Mouse (Mus musculus) midbrain, embryonic 12.5 days (tissue): ENCODE measurements around the gene Cadm3. TPM values are rescaled to one million over a fixed set of nuclear protein-coding genes. Genes with fewer than 3 reads are reported as not detected.
A peak's percentile ranks its signal among the peaks of the same experiment; 100 is the strongest.

ENCODE experiments used
- ATAC-seq: fragments of 200-750 bp; cut with Nextera tagmentation; 2 replicates; pipeline ENCODE4 v1.8.0; 2017; ENCODE audit warnings: low read depth, moderate TSS enrichment, moderate library complexity; ENCODE audit not compliant: low FRiP score
- H3K27ac ChIP-seq: fragments of 300-500 bp; sonication (generic); replicated peaks from 2 replicates; pipeline ENCODE4 v1.5.1; 2016; ENCODE audit warnings: mild to moderate bottlenecking
- H3K27me3 ChIP-seq: fragments of 300-500 bp; sonication (generic); 2 replicates; pipeline ENCODE4 v1.6.1; 2016; ENCODE audit warnings: mild to moderate bottlenecking
- H3K36me3 ChIP-seq: fragments of 300-500 bp; sonication (generic); 2 replicates; pipeline ENCODE4 v1.6.1; 2016
- H3K4me1 ChIP-seq: fragments of 300-500 bp; sonication (generic); 2 replicates; pipeline ENCODE4 v1.6.1; 2016
- H3K4me2 ChIP-seq: fragments of 300-500 bp; sonication (generic); replicated peaks from 2 replicates; pipeline ENCODE4 v1.6.1; 2016; ENCODE audit warnings: mild to moderate bottlenecking, moderate library complexity
- H3K4me3 ChIP-seq: fragments of 300-500 bp; sonication (generic); 2 replicates; pipeline ENCODE4 v1.5.1; 2016; ENCODE audit warnings: mild to moderate bottlenecking
- H3K9ac ChIP-seq: fragments of 300-500 bp; sonication (generic); replicated peaks from 2 replicates; pipeline ENCODE4 v1.6.1; 2016; ENCODE audit warnings: mild to moderate bottlenecking, moderate library complexity
- H3K9me3 ChIP-seq: fragments of 300-500 bp; sonication (generic); 2 replicates; pipeline ENCODE4 v1.6.1; 2016; ENCODE audit warnings: mild to moderate bottlenecking
- WGBS: fragments of 180-500 bp; shearing (Covaris S2); methylation state at CpG from one replicate; pipeline ENCODE4 v1.1.7; 2016; 5-methylcytosine and 5-hydroxymethylcytosine counted together
- polyA plus RNA-seq: library from polyadenylated mRNA; unstranded; fragments of >200 nt; fragmentation: Nextera tagmentation; extraction: Ambion mirVana; gene quantifications from 2 replicates; pipeline ENCODE4 v1.2.1, GENCODE M21; 2016

Gene Cadm3
- polyA plus RNA-seq, 1 experiment from 2014 or later, result 22.8 TPM

DNA sequence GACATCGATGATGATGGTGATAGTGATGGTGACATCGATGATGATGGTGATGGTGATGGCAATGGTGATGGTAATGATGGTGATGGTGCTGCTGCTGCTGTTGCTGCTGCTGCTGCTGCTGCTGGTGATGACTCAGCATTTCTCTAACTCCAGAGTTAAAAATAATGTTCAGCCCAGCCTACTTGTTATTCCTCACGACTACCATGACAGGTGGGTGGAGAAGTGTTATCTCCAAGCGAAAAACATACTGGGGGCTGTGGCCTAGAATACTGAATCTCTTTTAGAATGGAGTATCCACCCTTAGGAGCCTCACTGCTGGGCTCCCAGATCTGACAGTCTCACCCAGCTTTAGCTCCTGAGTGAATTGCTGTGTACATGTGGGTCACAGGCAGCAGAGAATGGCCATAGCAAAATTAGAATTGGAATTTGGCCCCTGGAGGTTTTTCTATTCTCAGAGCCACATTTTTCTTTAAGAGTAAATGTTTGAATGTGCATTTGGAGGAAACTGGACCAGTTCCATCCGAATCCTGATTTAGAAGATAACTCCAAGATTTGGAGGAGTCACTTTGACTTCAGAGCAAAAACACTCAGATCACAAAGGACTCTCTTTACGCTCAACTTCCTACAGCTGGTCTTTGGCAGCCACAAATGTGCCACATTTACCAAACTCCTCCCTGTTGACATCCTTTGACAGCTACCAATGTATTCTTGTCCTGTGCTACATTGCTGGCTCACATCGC lies 12.2 kb downstream of the Cadm3 start:
- Histone ChIP-seq H3K27me3 (no peaks in the 10 kb centered on the region), H3K36me3 (peaks cover 8% of the 10 kb centered on the region; the same call in 1 of the 2 replicates), H3K9me3 (no peaks in the 10 kb centered on the region), H3K9ac (no peak overlapping the region), H3K27ac (no peak overlapping the region; the same call in 1 of the 2 replicates), H3K4me3 (no peak overlapping the region), H3K4me2 (no peak overlapping the region), H3K4me1 (peaks cover 24% of the 10 kb centered on the region)
- 87% methylated on average over 7 of the region's 7 CpGs for WGBS
- ATAC-seq, result no peak

DNA sequence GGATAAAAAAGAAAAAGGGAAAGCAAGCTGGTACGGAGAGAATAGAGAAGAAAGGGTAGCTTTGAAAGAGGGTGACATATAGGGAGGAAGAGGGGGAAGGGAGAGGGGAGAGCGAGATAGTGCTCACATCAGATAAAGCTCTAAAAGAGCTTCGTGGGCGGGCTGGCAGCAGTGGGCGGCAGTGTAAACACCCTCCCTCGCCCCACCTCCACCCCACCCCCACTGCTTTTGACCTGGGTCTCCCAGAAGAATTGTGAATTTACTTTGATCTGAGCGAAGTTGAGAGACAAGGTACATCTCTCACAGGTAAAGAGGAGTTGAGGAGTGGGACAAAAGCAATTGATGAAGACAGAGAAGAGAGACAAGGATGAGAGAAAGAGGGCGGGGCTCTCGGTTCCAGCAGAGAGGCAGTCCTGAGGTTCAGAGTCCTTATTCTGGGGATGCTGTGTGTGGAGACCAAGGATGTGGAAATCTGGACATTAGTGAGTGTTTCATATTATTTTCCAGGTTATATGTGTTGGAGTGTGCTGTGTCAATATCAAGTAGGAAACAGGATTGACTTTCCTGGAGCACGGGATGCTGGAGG lies 17.0 kb downstream of the Cadm3 start, which contains the start of gene Aim2:
TSS of gene Aim2 (plus strand) at position 508 of the 586 bp plus-strand sequence.
- peak within 1 kb of the TSS; percentile 53 for H3K9ac ChIP-seq

DNA sequence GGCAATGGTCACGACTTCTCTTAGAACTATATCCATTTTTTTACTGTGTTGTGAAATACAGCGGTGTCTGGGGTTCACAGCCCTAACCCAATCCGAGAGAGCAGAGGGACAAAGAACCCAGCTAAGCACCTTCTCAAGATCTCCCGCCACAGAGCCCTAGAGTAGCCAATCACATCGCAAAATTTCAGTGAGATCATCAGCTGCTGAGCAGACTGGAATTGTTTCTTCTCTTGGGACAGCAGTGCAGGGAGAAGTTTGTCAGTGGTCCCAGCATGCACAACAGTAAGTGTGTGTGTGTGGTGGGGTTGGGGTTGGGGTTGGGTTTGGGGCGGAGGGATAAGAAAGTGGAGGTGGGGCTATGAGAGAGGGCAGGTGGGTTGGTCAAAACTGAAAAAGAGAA lies 17.5 kb downstream of the Cadm3 start:
- under 1% methylated on average over 6 of the region's 6 CpGs for WGBS
- H3K9ac ChIP-seq, result peak overlapping the region; percentile 53
- H3K27me3 ChIP-seq, result no peaks in the 10 kb centered on the region
- H3K4me1 ChIP-seq, result peaks cover 26% of the 10 kb centered on the region
- H3K27ac ChIP-seq, result peak overlapping the region; percentile 46; the same call in 1 of the 2 replicates
- peaks cover 15% of the 10 kb centered on the region for H3K36me3 ChIP-seq
- no peaks in the 10 kb centered on the region for H3K9me3 ChIP-seq
- peak; percentile 92 for ATAC-seq
- H3K4me2 ChIP-seq, result peak overlapping the region; percentile 62
- peak overlapping the region; percentile 44 for H3K4me3 ChIP-seq

More for the DNA sequence above, 17.0 kb downstream of the Cadm3 start, which contains the start of gene Aim2:
- H3K36me3 ChIP-seq, result peaks cover 16% of the 10 kb centered on the region
- peak within 1 kb of the TSS; percentile 44 for H3K4me3 ChIP-seq
- peak; percentile 62 for ATAC-seq
- 6% methylated on average over 10 of the region's 10 CpGs for WGBS
- no peaks in the 10 kb centered on the region for H3K9me3 ChIP-seq
- H3K4me1 ChIP-seq, result peaks cover 26% of the 10 kb centered on the region
- peak within 1 kb of the TSS; percentile 62 for H3K4me2 ChIP-seq
- no peaks in the 10 kb centered on the region for H3K27me3 ChIP-seq
- peak within 1 kb of the TSS; percentile 46; the same call in 1 of the 2 replicates for H3K27ac ChIP-seq

DNA sequence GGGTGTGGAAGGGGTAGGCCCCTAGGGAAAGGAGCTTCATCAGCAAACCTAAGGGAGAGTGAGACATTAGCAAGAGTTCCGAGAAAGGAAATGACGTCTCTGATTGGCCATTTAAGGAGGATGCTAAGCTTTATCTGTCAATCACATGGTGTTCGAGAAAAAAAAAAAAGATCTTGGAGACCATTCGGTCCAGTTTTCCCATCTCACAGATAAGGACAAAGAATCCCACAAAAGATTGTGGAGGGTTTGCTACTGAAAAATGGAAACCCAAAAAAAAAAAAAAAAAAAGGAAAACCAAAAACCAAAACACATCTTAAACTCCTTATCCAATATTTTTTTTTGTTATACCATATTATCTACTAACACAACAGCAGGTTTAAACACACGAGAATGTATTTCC lies 18.3 kb downstream of the Cadm3 start:
- no peak overlapping the region for H3K27ac ChIP-seq
- H3K36me3 ChIP-seq, result peaks cover 14% of the 10 kb centered on the region; the same call in 1 of the 2 replicates
- no peak for ATAC-seq
- no peak overlapping the region for H3K4me2 ChIP-seq
- H3K27me3 ChIP-seq, result no peaks in the 10 kb centered on the region
- H3K4me1 ChIP-seq, result peaks cover 28% of the 10 kb centered on the region
- no peak overlapping the region for H3K4me3 ChIP-seq
- H3K9ac ChIP-seq, result no peak overlapping the region
- H3K9me3 ChIP-seq, result no peaks in the 10 kb centered on the region
- 40% methylated on average over 5 of the region's 5 CpGs for WGBS

- Histone ChIP-seq H3K9ac (no peak overlapping the region), H3K27me3 (no peaks in the 10 kb centered on the region), H3K9me3 (no peaks in the 10 kb centered on the region), H3K36me3 (peaks cover 20% of the 10 kb centered on the region; the same call in 1 of the 2 replicates), H3K4me1 (peaks cover 31% of the 10 kb centered on the region), H3K4me2 (no peak overlapping the region), H3K27ac (no peak overlapping the region), H3K4me3 (no peak overlapping the region)
- WGBS, result 0% methylated on average over 1 of the region's 1 CpGs
- no peak for ATAC-seq
These were observed 19.0 kb downstream of the Cadm3 start for GRCm38 (mm10) chr1:173348527-173348926.

DNA sequence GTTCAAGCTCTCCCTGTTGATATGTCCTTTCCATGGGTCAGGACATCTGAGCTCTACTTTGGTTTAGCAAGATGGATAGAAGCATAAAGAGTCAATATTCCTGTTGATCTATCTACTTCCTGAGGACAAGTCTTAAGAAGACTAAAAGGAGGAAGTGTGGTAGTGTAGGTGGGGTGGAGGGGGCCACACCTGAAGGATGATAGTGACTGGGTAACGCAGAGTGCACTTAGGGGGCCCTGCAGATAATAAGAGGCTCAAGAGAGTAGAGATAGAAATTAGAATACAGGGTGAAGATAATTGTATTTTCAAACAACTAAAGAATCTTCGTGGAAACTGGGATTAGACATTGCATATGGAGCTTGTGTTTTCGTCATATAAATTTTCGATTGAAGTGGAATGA lies 22.4 kb downstream of the Cadm3 start:
- H3K4me3 ChIP-seq, result no peak overlapping the region
- peaks cover 31% of the 10 kb centered on the region; the same call in 1 of the 2 replicates for H3K36me3 ChIP-seq
- no peak overlapping the region for H3K4me2 ChIP-seq
- H3K27me3 ChIP-seq, result no peaks in the 10 kb centered on the region
- H3K4me1 ChIP-seq, result peaks cover 16% of the 10 kb centered on the region
- 90% methylated on average over 4 of the region's 4 CpGs for WGBS
- H3K27ac ChIP-seq, result no peak overlapping the region
- no peak for ATAC-seq
- no peaks in the 10 kb centered on the region for H3K9me3 ChIP-seq
- no peak overlapping the region for H3K9ac ChIP-seq

- Histone ChIP-seq H3K4me2 (no peak overlapping the region), H3K4me1 (peaks cover 9% of the 10 kb centered on the region), H3K4me3 (no peak overlapping the region), H3K9me3 (no peaks in the 10 kb centered on the region), H3K27ac (no peak overlapping the region), H3K27me3 (no peaks in the 10 kb centered on the region), H3K36me3 (peaks cover 32% of the 10 kb centered on the region; the same call in 1 of the 2 replicates), H3K9ac (no peak overlapping the region)
- 65% methylated on average over 3 of the region's 3 CpGs for WGBS
- no peak for ATAC-seq
These were observed 23.6 kb downstream of the Cadm3 start for GRCm38 (mm10) chr1:173343934-173344333.

GRCm38 (mm10) chr1:173342425-173342824 lies 25.1 kb downstream of the Cadm3 start:
- no peak overlapping the region for H3K27ac ChIP-seq
- H3K9me3 ChIP-seq, result no peaks in the 10 kb centered on the region
- H3K27me3 ChIP-seq, result no peaks in the 10 kb centered on the region
- 76% methylated on average over 1 of the region's 1 CpGs for WGBS
- ATAC-seq, result peak; percentile 11; the same call in 1 of the 2 replicates
- H3K4me3 ChIP-seq, result no peak overlapping the region
- H3K4me2 ChIP-seq, result no peak overlapping the region
- no peak overlapping the region for H3K9ac ChIP-seq
- H3K4me1 ChIP-seq, result peaks cover 5% of the 10 kb centered on the region
- H3K36me3 ChIP-seq, result peaks cover 46% of the 10 kb centered on the region

DNA sequence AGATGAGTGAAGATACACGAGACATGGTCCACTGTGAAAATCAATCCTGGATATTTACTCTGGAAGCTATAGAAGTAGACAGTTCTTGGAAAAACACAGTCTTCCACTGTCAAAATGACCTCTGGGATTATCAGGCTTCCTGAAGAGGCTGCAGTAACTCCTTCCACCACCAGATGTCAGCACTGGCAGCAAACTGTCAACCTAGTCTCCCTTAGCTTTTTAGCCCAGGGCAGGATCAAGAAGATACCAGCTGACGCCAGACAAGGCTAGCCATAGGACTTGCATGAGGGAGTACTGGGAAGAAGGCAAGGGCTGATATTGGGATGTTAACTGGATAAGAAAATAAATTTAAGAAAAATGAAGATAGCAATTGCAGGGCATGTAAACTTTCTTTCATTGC lies 28.0 kb downstream of the Cadm3 start:
- Histone ChIP-seq H3K27ac (no peak overlapping the region), H3K9me3 (no peaks in the 10 kb centered on the region), H3K36me3 (peaks cover 42% of the 10 kb centered on the region), H3K9ac (no peak overlapping the region), H3K4me2 (no peak overlapping the region), H3K4me3 (no peak overlapping the region), H3K27me3 (no peaks in the 10 kb centered on the region), H3K4me1 (peaks cover 16% of the 10 kb centered on the region)
- WGBS, result 9% methylated on average over 2 of the region's 2 CpGs
- ATAC-seq, result peak; percentile 70; the same call in 1 of the 2 replicates

DNA sequence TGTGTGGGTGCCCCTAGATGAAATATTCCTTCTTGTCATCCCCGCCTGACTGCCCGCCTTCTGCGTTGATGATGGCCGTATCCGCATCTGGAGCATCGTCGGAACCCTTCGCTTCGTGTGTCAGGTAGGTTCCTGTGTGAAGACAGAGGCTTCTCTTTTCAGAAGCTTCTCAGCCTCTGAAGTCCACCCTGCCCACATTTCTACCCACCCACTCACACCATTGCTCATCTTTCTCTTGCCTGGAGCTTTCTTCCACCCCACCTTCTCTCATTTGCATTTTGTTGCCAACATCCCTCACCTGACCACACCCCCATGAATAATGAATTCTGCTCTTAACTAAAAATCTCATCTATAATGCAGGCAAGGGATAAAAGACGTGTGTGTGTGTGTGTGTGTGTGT lies 30.5 kb downstream of the Cadm3 start:
- Histone ChIP-seq H3K9ac (no peak overlapping the region), H3K9me3 (no peaks in the 10 kb centered on the region), H3K4me3 (no peak overlapping the region), H3K4me1 (peaks cover 11% of the 10 kb centered on the region), H3K36me3 (peaks cover 33% of the 10 kb centered on the region), H3K27me3 (no peaks in the 10 kb centered on the region), H3K27ac (no peak overlapping the region), H3K4me2 (no peak overlapping the region)
- 85% methylated on average over 10 of the region's 10 CpGs for WGBS
- no peak for ATAC-seq

- Histone ChIP-seq H3K4me1 (peaks cover 11% of the 10 kb centered on the region), H3K27me3 (no peaks in the 10 kb centered on the region), H3K9me3 (no peaks in the 10 kb centered on the region), H3K4me3 (no peak overlapping the region), H3K9ac (no peak overlapping the region), H3K27ac (no peak overlapping the region), H3K4me2 (no peak overlapping the region), H3K36me3 (peaks cover 27% of the 10 kb centered on the region)
- no peak for ATAC-seq
- 56% methylated on average over 11 of the region's 11 CpGs for WGBS
These were observed 31.6 kb downstream of the Cadm3 start for GRCm38 (mm10) chr1:173335903-173336302.
